Mouse (Mus musculus) heart, postnatal 0 days (tissue): ENCODE results near the gene Tmem266.

ENCODE experiments used
- CTCF ChIP-seq: IDR thresholded peaks from 2 replicates; pipeline ENCODE4 v1.5.1; 2016; ENCODE audit warnings: antibody characterized with exemption, control low read depth, low read depth
- EP300 ChIP-seq: IDR thresholded peaks from 2 replicates; pipeline ENCODE4 v1.6.1; 2016; ENCODE audit warnings: antibody characterized with exemption, low read depth

DNA sequence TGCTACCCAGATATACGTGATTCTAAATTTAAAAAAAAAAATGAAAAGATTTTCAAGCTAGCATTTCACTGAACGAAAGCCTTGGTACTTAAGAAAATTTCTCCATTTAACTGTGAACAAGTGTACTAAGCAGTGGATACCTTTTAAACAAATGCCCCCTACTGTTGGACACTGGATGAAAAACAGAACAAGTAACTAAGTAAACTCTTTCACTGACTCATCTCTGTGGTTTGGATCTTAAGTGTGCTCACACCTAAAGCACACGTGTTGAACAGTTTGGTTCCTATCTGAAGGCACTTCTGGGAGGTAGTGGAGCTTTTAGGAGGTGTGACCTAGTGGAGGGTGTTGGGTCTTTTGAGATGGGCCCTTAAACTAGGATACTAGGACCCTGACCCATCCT, 41.5 kb upstream of the Tmem266 start:
- TF ChIP-seq CTCF (peak; percentile 10), EP300 (no peak)
